Mouse (Mus musculus) CD8-positive naive resting alpha-beta T cell, adult 2 months (primary cell): Measurements from ENCODE around the gene Pmm2.

Source experiments
- DNase-seq, 2 experiments: peaks; one replicate each; pipeline ENCODE4 v3.0.0; 2022; ENCODE audit warnings: low read depth in 2 of 2, low spot score in 2 of 2

Gene Pmm2

GRCm38 (mm10) chr16:8637217-8638051 is at the start of gene Pmm2, which contains the start of gene Tmem186:
TSS of gene Pmm2 (plus strand) at chr16:8637674.
TSS of gene Tmem186 (minus strand) at chr16:8637712.
- DNase-seq, result peak; percentile 67 to 76

- no peak for DNase-seq
These were observed 42.1 kb upstream of the Pmm2 start for GRCm38 (mm10) chr16:8595411-8595810.

- no peak for DNase-seq
These were observed 41.1 kb upstream of the Pmm2 start for GRCm38 (mm10) chr16:8596336-8596735.

- no peak for DNase-seq
These were observed 40.0 kb upstream of the Pmm2 start for GRCm38 (mm10) chr16:8597516-8597915.

- no peak for DNase-seq
These were observed 33.7 kb upstream of the Pmm2 start for GRCm38 (mm10) chr16:8603789-8604188.

- DNase-seq, result no peak
These were observed 27.1 kb upstream of the Pmm2 start for GRCm38 (mm10) chr16:8610397-8610796.

DNA sequence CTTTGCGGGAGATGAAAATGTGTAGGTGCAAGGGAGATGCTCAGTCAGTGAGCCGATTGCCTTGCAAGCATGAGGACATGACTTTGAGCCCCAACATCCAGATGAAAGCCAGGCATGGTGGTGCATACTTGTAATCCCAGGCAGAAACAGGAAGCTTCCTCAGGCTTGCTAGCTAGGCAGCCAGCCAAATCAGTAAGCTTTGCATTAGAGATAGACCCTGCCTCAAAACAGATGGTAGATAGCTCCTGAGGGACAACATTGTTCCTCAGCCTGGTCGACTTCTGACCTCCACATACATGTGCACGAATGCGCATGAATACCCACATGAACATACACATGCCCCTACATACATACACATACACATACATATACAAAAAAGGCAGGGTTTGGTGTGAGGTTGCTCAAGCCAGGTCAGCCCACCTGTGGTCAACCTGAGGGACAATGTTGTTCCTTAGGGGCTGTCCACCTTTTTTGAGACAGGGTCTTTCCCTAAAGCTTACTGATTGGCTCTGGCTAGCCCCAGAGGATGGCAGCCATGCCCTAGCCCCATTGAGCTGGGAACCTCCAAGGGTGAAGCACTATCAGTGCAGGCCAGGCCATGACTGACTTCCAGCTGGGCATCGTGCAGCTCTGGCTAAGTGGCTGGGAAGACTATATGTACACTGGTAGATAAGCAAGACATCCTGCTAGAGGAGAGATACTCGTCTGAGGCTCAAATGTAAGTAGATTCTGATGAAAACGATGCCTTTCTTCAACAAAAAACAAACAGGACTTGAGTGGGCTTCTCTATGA is 25.1 kb upstream of the Pmm2 start:
- DNase-seq, result no peak

- DNase-seq, result no peak
These were observed 24.4 kb upstream of the Pmm2 start for GRCm38 (mm10) chr16:8613039-8613438.

DNA sequence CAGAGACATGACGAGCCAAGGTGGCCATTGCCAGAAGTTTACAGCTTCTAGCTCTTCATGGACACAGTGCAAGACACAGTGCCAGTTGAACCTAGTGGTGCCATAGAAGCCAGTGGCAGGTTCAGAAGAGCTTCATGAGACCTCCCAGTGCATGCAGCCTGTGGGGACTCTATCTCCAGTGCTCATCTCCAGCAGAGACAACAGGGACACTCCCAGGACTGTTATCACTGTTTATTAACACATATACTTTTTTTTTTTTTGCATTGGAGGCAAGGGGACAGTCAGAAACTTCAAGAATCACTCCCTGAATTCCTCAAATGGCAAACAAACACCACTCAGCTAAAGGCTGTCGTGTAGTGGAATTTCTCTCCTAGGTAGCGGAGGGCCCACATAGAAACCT is 24.0 kb upstream of the Pmm2 start:
- no peak for DNase-seq

GRCm38 (mm10) chr16:8619659-8620314 is 17.7 kb upstream of the Pmm2 start:
- DNase-seq, result no peak

GRCm38 (mm10) chr16:8620315-8621115 is 17.0 kb upstream of the Pmm2 start:
- DNase-seq, result no peak

DNA sequence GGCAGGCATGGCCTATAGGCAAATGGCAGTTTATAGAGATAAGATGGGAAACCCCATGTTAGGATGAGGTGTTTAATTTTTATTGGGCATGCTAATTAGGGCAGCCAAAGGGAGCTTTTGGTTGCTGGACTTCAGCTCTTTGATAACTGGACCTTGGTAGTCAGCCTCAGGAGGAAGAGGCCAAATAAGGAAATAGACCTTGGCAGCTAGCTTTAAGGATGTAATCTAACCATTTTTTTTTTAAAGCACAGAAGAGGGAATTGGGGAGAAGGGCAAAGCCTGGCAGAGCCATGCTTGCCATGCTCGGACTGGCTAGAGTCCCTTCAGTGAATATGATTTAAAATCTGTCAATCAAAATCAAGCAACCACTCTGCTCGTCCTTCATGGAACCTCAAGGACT is 7.1 kb upstream of the Pmm2 start:
- no peak for DNase-seq

DNA sequence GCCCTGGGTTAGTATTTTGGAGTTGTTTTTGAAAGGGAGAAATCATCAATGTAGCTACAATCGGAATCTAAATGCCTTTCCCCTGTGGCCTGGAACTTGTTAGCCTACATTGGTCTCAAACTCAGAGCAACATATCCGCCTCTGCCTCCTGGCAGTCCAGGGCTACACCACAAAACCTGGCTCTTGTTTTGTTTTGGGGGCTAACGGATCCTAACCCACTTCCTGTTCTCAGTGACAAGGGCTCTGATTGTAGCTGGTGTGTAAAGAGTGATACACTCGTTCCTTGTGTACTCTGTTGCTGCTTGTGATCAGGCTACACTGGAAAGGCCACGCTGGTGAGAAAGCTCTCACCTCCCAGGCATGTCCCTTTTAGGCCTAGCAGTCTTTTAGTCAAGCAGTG is 6.0 kb upstream of the Pmm2 start:
- peak; percentile 14 to 32 for DNase-seq

- no peak for DNase-seq
These were observed 632 bp upstream of the Pmm2 start for GRCm38 (mm10) chr16:8636867-8637216.

- DNase-seq, result no peak
These were observed 657 bp downstream of the Pmm2 start for GRCm38 (mm10) chr16:8638131-8638530.

GRCm38 (mm10) chr16:8639466-8640191 is 2.2 kb downstream of the Pmm2 start:
- peak in 1 of 2 experiments; percentile 7 for DNase-seq

GRCm38 (mm10) chr16:8643855-8644254 is 6.4 kb downstream of the Pmm2 start:
- DNase-seq, result peak in 1 of 2 experiments; percentile 42

GRCm38 (mm10) chr16:8645546-8645945 is 8.1 kb downstream of the Pmm2 start:
- DNase-seq, result no peak

DNA sequence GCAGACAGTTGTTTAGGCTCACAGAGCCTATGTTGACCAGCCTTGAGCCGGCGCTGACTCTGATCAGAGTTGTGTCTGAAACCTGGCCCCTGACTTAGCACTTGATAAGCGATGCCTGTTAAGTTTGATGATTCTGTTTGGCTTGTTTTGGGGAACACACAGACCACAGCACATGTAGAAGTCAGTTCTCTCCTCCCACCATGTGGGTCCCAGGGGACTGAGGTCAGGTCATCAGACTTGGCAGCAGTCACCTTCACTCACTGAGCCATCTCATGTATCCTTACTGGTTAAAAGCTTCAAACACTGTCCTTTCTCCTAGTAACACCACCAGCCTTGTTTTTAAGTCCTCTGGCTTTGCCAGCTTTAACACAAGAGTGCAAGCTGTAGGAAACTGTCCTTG is 12.5 kb downstream of the Pmm2 start:
- no peak for DNase-seq

DNA sequence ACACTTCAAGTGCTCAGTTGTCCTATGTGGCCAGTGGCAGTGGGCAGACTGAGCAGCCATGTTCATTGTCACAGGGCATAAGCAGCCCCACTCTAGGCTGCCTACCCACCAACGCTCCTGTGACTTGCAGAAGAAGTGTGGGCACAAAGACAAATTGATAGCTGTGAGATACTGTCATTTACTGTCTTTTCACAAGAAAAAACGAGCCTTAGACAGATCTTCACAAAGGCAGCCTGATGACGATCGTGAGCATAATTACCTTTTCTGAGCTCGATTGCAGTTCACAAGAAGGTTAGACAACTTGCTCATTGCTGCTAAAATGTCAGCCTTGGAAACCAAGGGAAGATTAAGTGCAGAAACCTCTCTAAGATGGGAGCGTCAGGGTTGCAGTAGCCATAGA is 17.6 kb downstream of the Pmm2 start:
- DNase-seq, result no peak
